Mouse (Mus musculus) ES-E14 (cell line): Measurements from ENCODE around the gene Tnks2. TPM values are rescaled to one million over a fixed set of nuclear protein-coding genes. Genes with fewer than 3 reads are reported as not detected.
A peak's percentile ranks its signal among the peaks of the same experiment; 100 is the strongest.

Experiments used
- DNase-seq: peaks from one replicate; pipeline ENCODE4 v3.0.0-alpha.2; 2013; ENCODE audit warnings: low read depth, low spot score
- H3K27ac ChIP-seq: 2 replicates; pipeline ENCODE4 v1.5.1; 2012; ENCODE audit warnings: low read depth, mild to moderate bottlenecking, low read length, moderate library complexity, mixed read lengths; ENCODE audit not compliant: poor library complexity, insufficient read depth, severe bottlenecking
- H3K36me3 ChIP-seq: 2 replicates; pipeline ENCODE4 v1.6.1; 2012; ENCODE audit warnings: mild to moderate bottlenecking, low read length, moderate library complexity, mixed read lengths; ENCODE audit not compliant: control insufficient read depth, poor library complexity, insufficient read depth, severe bottlenecking
- H3K4me1 ChIP-seq, 2 experiments: fragments of 150-350 bp in 1 of 2; sonication (generic) in 1 of 2; 2 replicates each; pipeline ENCODE4 v1.6.1; 2012; ENCODE audit warnings: low read length in 2 of 2, mild to moderate bottlenecking in 1 of 2, mixed read lengths in 1 of 2; ENCODE audit not compliant: control insufficient read depth in 2 of 2, insufficient read depth in 2 of 2, poor library complexity in 1 of 2
- H3K4me3 ChIP-seq, 2 experiments: fragments of 150-350 bp in 1 of 2; sonication (generic) in 1 of 2; 2 replicates each; pipeline ENCODE4 v1.5.1; 2012; ENCODE audit warnings: low read length in 2 of 2, low read depth in 1 of 2, mild to moderate bottlenecking in 1 of 2, mixed read lengths in 1 of 2; ENCODE audit not compliant: insufficient read depth in 1 of 2, poor library complexity in 1 of 2, severe bottlenecking in 1 of 2
- H3K9ac ChIP-seq: 2 replicates; pipeline ENCODE4 v1.6.1; 2012; ENCODE audit warnings: low read depth, mild to moderate bottlenecking, low read length, mixed read lengths; ENCODE audit not compliant: poor library complexity, insufficient read depth, severe bottlenecking
- H3K9me3 ChIP-seq: fragments of 150-350 bp; sonication (generic); 2 replicates; pipeline ENCODE4 v1.6.1; 2012; ENCODE audit warnings: low read depth, mild to moderate bottlenecking, low read length; ENCODE audit not compliant: control insufficient read depth, insufficient read depth
- CHD2 ChIP-seq: IDR thresholded peaks from 2 replicates; pipeline ENCODE4 v1.6.1; 2014; ENCODE audit warnings: mild to moderate bottlenecking, low read depth, low read length, inconsistent platforms
- HCFC1 ChIP-seq: IDR thresholded peaks from 2 replicates; pipeline ENCODE4 v1.6.1; 2012; ENCODE audit warnings: low read length, inconsistent platforms, borderline replicate concordance; ENCODE audit not compliant: insufficient read depth
- MAFK ChIP-seq: IDR thresholded peaks from 2 replicates; pipeline ENCODE4 v1.6.1; 2014; ENCODE audit warnings: mild to moderate bottlenecking, low read depth, low read length, inconsistent platforms; ENCODE audit not compliant: insufficient read depth
- ZC3H11A ChIP-seq: IDR thresholded peaks from 2 replicates; pipeline ENCODE4 v1.6.1; 2012; ENCODE audit warnings: low read depth, mild to moderate bottlenecking, inconsistent platforms, low read length, borderline replicate concordance
- ZNF384 ChIP-seq: IDR thresholded peaks from 2 replicates; pipeline ENCODE4 v1.6.1; 2012; ENCODE audit warnings: low read depth, low read length, inconsistent platforms
- in situ Hi-C, 2 experiments: fragments of 600-800 bp; cut with MboI; formaldehyde crosslinking; loops; one replicate each; pipeline ENCODE4 v1.15.1; 2025; ENCODE audit warnings: low sequenced_read_pairs in 2 of 2, inconsistent platforms in 1 of 2; ENCODE audit not compliant: unreplicated experiment in 2 of 2
- total RNA-seq: library from RNA; depleted of rRNA; stranded (reverse); fragments of 300-350 nt; gene quantifications from 2 replicates; pipeline ENCODE4 v1.2.3, GENCODE M21; 2012

The Tnks2 gene
- total RNA-seq, 1 experiment = 289 TPM

GRCm38 (mm10) chr19:36926553-36927236 lies 92.7 kb downstream of the Tnks2 start:
- in situ Hi-C loops = no loop called here
- Histone ChIP-seq H3K9me3 (no peaks in the 10 kb centered on the region), H3K27ac (peak overlapping the region; percentile 76), H3K36me3 (no peaks in the 10 kb centered on the region), H3K4me3 (peak overlapping the region; percentile 80 to 100), H3K9ac (peak overlapping the region; percentile 99), H3K4me1 (peaks cover 0 to 7% of the 10 kb centered on the region in 2 experiments; a peak in 1 of 4 replicates)
- DNase-seq = no peak
- TF ChIP-seq ZNF384 = peak; percentile 66; the same call in 1 of the 2 replicates
- TF ChIP-seq HCFC1 = no peak
- TF ChIP-seq MAFK = no peak
- no peak for TF ChIP-seq CHD2
- TF ChIP-seq ZC3H11A = no peak

GRCm38 (mm10) chr19:36927800-36928361 lies 93.8 kb downstream of the Tnks2 start:
- Histone ChIP-seq H3K9ac (no peak overlapping the region), H3K4me1 (peaks cover 0 to 7% of the 10 kb centered on the region in 2 experiments; a peak in 1 of 4 replicates), H3K27ac (no peak overlapping the region), H3K4me3 (no peak overlapping the region; a peak in 1 of 4 replicates), H3K36me3 (no peaks in the 10 kb centered on the region), H3K9me3 (no peaks in the 10 kb centered on the region)
- no peak for DNase-seq
- in situ Hi-C loops = no loop called here
- no peak for TF ChIP-seq MAFK
- no peak for TF ChIP-seq ZNF384
- no peak for TF ChIP-seq CHD2
- no peak for TF ChIP-seq HCFC1

- Histone ChIP-seq H3K27ac (no peak overlapping the region), H3K36me3 (no peaks in the 10 kb centered on the region), H3K4me3 (no peak overlapping the region), H3K9me3 (no peaks in the 10 kb centered on the region), H3K9ac (no peak overlapping the region), H3K4me1 (peaks cover 0 to 7% of the 10 kb centered on the region in 2 experiments; a peak in 1 of 4 replicates)
- in situ Hi-C loops = no loop called here
- no peak for TF ChIP-seq ZC3H11A
- no peak for TF ChIP-seq HCFC1
- no peak for TF ChIP-seq MAFK
- TF ChIP-seq ZNF384 = 0 out of 2 replicates have a peak, but pooled peaks have one; percentile 20
- no peak for TF ChIP-seq CHD2
- no peak for DNase-seq
These were observed 95.8 kb downstream of the Tnks2 start for GRCm38 (mm10) chr19:36929816-36930215.

GRCm38 (mm10) chr19:36932097-36932496 lies 98.1 kb downstream of the Tnks2 start:
- no peak overlapping the region for H3K4me3 ChIP-seq
- no peaks in the 10 kb centered on the region for H3K9me3 ChIP-seq
- TF ChIP-seq CHD2 (no peak), ZC3H11A (no peak), HCFC1 (no peak), ZNF384 (no peak), MAFK (no peak)
- H3K4me1 ChIP-seq = peaks cover 0 to 2% of the 10 kb centered on the region in 2 experiments; a peak in 1 of 4 replicates
- no peak overlapping the region for H3K9ac ChIP-seq
- in situ Hi-C loops = no loop called here
- DNase-seq = no peak
- no peak overlapping the region for H3K27ac ChIP-seq
- H3K36me3 ChIP-seq = no peaks in the 10 kb centered on the region

- H3K9ac ChIP-seq = no peak overlapping the region
- H3K4me1 ChIP-seq = no peaks in the 10 kb centered on the region
- TF ChIP-seq MAFK = no peak
- no peak for TF ChIP-seq ZC3H11A
- TF ChIP-seq ZNF384 = no peak
- no peak overlapping the region for H3K27ac ChIP-seq
- H3K4me3 ChIP-seq = no peak overlapping the region
- H3K36me3 ChIP-seq = no peaks in the 10 kb centered on the region
- in situ Hi-C loops = no loop called here
- DNase-seq = no peak
- no peaks in the 10 kb centered on the region for H3K9me3 ChIP-seq
These were observed 98.6 kb downstream of the Tnks2 start for GRCm38 (mm10) chr19:36932613-36933012.
